Mouse (Mus musculus): Measurements from ENCODE around the gene Mtg1.

DNA sequence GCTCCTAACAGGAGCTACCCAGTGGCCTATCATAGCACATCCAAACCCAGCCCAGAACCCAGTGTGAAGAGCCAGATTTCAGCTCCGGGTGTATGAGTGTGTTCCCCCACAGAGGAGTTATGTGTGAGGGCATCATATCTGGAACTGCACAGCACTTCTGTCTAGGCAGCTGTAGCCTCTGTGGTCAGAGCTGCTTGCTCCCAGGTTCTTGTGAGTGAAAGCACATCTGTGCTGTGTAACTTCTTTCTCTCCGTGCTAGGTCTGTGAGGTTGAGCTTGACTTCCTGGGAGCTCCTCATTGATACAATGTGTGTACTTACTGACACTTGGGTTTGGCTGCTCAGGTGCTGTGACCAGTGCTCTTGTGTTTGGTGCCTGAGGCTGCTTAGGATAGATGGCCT, 55.5 kb downstream of the Mtg1 start:
- no peak for TF ChIP-seq CTCF (IDR thresholded peaks at IDR 0.05; ENCODE audit: borderline replicate concordance, control insufficient read depth, extremely low read depth, insufficient read depth, low read length, poor library complexity)
- no peak for TF ChIP-seq POLR2A (IDR thresholded peaks at IDR 0.05; ENCODE audit: control insufficient read depth, extremely low read depth, insufficient read depth, low read length, poor library complexity)

Data from thymus, adult 2 months (tissue).